Mouse (Mus musculus): ENCODE data around the gene Prkn.

Prkn gene

DNA sequence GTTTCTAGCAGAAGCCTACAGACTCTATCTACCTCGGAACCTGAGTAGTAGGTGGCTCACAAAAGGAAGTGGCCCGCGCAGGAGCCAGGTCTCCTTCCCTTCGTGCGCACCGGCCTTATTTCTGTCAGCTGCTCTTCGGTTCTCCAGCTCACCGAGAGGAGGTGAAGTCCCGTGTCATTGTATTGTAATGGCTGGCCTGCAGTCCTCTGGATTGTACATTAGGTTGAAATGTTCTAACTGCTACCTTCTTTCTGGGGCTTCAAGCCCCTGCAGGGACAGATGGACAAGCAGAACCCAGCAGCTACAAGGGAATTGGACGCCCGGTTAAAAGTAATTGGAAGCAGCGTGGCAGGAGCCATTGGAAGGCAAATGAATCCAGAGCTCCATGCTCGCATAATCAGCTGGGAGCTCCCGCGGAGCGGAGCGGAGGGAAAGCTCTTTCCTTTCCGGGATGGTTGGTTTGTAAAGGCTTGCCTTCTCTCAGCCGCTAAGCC is 1072.7 kb downstream of the Prkn start:
- no peak for DNase-seq (ENCODE audit: low spot score in 2 of 2)

DNA sequence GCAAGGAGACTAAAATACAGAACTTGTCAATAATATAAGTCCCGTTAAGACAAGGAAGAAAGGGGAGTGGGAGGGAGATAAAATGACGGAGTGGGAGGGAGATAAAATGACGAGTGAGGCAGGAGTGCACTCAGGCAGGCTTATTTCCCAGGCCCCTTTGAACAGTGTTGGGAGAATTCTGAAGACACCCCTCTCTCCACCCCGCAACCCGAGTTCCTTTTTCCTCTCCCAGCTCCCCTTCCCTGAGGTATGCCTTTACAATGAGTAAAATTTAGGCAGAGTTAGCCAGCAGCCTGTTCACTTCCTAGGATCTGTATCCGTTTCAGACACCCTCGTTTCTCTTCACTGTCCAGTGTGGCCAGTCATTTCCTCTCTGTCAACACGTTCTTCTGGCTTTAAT is 1073.4 kb downstream of the Prkn start:
- no peak for DNase-seq (ENCODE audit: low spot score in 2 of 2)

DNA sequence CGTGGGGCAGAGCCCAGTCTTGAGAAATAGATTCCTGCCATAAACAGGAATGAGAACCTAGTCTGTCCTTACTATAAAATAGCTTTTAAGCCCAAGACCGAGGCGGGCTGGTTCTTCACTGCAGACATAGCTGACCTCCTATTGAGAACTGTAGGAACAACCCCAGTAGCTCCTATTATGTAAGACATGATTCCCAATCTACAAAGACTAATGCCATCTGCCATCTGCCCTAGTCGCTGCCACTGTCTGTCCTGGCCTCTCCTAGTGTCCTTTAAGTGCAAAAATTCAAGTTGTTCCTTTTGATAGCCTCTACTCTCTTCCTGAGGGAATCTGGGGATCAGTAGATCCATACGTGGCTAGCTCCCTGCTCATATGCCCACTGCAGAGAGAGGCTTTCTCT is 1074.3 kb downstream of the Prkn start:
- DNase-seq (ENCODE audit: low spot score in 2 of 2) = no peak

DNA sequence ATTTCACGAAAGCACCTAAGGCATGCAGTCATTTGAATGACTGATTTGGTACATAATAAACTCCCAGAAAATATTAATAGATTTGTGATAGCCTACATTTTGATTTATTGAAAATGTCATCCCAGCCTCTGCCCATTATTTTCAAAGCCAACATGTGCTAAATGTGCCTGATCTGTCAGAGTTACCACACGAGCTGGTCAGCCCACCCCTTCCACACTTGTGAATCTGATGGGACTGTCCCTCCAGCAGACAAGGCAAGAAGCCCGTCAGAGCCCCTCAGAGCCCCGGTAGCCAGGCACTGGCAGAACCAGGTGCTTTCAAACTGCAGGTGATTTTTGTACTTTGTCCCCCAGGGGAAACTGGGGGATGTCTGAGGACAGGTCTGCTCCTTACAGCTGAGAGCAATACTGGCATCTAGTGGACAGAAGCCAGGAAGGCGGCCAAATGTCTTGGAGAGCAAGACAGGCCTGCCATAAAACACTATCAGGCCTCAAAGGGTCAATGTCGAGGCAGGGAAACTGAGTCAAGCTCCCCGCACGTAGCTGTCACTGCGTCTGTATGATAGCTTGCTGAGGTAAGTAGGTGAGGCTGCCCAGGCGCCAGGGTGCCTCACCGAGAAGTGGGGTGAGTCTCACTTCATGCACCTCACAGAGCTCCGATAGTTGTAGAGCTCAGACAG is 1078.1 kb downstream of the Prkn start:
- DNase-seq (ENCODE audit: low spot score in 2 of 2) = no peak

DNA sequence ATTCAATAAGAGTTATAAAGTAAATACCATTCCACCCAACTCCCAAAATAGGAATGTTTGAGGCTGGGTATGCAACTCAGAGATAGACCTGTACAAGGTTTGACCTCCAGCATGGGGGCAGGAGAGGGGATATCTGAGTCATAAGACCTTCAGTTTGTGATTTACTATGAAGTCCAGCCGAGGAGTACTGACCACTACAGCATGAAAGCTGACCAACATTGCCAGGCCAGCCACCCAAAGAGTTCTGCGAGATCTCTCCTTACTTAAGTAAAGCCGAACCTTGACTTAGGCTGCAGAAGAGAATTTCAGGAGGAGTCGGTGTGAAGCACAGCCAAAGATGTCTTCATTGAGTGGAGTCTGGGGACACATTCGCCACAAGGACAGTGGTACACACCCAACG is 1079.4 kb downstream of the Prkn start:
- DNase-seq (ENCODE audit: low spot score in 2 of 2) = no peak

DNA sequence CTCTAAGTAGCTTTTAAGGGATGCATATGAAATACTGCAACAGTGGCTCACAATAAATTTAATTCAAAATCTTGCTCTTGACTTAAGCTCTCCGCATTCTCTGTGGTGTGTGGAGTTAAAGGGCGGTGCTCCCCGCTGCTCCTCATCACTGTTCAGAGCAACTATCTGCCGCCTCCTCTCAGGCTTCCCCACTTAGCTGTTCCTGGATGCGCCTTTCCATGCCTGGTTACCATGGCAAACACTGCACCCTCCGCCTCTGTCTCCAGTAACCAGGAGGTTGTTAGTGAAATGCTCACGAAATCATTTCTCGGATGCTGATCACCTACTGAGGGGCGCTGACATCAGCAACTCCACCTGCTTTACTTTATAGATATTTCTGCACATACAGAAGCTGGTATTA is 1080.8 kb downstream of the Prkn start:
- DNase-seq (ENCODE audit: low spot score in 2 of 2) = no peak

DNA sequence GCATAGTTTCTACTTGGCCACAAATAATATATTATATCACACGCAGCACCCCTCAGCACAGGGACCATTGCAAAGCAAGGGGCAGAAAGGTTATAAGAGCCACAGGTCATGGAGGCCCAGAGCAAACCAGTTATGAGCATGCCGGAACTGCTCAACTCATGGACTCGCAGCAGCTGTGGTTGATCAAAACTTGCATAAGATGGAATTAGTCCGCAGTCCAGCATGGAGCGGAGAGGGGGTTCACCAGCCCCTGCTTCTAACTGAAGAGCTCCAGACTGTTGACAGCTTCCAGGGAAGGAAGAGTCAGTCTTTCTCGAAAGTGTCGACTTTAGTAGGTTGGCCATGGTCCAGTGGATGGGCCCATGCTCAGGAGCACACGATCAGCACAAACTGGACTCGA is 1083.8 kb downstream of the Prkn start:
- DNase-seq (ENCODE audit: low spot score in 2 of 2) = no peak

DNA sequence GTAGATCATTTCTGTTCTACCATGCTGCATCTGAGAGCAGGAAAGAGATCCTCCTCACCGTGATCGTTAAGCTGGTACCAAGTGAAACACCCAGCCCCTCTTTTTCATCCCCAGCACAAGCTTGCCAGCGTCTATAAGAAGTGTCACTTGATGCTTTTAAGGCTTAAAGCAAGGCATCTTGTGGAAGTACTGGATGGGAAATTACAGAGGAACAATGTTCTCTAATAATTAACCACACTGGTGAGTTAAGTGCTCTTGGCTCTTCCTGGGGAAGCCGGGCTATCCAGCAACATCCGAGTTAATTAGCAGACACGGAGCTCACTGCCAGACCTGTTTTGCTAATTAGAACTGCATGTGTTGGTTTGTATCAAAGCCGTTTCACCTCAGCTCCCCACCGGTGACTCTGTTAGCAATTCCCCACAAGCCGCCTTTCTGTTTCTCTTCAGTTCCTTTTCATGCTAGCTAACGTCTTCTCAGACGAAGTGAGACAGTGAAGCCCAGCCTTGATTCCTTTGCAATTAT is 1086.7 kb downstream of the Prkn start:
- DNase-seq (ENCODE audit: low spot score in 2 of 2) = no peak

DNA sequence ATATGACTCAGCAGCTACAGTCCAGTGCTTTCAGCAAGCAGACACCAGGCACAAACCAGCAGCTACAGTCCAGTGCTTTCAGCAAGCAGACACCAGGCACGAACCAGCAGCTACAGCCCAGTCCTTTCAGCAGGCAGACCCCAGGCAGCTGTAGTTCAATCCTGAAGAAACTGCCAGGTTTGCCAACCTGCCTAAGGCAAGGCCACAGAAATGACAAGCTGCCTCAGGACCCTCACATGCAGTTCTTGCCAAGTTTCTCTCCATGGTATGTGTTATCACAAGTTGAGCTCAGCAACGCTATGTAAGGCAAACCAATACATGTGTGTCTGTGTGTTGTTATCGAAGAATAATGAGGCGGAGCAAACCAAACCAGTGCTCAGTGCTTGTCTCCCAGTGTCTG is 1091.5 kb downstream of the Prkn start:
- no peak for DNase-seq (ENCODE audit: low spot score in 2 of 2)

DNA sequence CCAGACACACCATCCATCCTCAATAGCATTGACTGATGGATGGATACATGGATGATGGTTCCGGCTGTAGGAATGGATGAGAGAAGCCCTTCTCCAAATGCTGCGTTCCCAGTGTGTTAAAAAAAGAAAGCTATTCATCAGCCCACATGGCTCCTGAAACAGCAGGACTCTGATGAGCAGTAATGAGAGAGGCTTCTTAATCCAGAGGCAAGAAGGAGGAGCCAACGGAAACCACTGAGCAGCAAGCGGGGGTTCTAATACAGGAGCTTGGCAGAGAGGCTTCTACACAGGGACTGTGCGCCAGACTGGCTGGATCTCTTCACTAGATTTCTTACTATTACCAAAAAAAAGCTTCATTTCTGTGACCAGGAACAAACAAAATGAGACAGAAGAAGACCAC is 1093.6 kb downstream of the Prkn start:
- no peak for DNase-seq (ENCODE audit: low spot score in 2 of 2)

DNA sequence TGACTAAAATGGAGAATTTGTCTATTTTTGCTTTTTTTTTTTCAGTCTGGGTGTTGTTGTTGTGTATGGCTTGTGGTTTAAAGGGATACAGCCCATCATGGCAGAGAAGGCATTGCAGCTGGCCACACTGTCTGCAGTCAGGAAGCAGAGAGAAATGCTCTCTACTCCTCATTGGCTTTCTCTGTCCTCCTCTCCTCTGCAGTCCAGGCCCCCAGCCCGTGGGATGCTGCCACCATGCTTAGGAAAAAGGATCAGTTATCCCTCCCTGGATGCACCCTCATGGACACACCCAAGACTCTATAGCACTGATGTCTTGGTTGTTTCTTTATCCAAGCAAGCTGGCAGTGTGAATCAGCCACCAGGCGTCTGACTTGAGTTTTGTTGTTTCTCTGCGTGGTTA is 1107.3 kb downstream of the Prkn start:
- DNase-seq (ENCODE audit: low spot score in 2 of 2) = no peak

DNA sequence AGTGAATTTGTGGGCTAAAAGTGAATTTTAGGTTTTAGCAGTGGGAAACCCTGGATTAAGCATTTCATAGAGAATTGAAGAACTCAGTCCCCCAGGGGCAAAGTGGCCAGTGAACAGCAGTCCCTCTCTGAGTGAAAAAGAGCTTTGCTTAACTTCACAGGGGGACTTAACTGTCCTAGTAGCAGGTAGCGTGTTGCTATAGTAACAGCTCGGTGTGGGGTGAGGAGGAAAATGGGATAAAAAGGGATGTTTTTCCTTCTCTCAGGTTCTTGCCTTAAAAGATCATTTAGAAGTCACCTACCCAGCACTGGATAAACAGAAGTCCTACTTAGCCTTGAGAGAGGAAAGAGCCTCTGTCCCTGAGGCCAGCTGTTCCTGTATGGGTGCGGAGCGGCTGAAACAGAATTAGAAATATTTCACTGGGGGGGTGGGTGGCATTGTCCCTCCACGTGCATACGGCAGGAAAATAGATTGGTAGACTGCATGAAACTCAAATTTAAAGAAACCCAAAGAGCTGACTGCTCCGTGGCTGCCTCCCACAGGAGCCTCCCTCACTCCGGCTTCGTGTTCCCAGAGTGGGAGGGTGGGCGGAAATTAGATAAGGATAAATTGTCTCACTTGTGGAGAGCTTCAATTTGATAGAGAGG is 1109.5 kb downstream of the Prkn start:
- no peak for DNase-seq (ENCODE audit: low spot score in 2 of 2)

DNA sequence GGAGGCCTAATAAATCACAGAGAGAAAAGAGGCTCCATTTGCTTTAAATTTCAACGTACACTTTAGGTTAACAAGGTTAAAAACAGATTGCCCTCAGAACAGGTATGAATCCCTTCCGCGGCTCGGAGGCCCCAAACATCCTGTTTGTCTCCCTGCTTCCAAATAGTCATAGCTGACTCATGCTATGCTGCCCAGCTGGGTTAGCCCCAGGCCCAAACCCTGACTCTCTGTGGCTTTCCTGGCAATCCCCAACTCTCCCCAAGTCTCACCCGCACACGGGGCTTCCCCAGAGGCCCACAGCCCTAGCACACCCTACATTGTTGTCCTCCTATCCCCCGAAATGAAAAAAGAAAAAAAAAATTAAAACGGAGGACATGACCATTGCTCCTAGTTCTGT is 1110.0 kb downstream of the Prkn start:
- DNase-seq (ENCODE audit: low spot score in 2 of 2) = no peak

DNA sequence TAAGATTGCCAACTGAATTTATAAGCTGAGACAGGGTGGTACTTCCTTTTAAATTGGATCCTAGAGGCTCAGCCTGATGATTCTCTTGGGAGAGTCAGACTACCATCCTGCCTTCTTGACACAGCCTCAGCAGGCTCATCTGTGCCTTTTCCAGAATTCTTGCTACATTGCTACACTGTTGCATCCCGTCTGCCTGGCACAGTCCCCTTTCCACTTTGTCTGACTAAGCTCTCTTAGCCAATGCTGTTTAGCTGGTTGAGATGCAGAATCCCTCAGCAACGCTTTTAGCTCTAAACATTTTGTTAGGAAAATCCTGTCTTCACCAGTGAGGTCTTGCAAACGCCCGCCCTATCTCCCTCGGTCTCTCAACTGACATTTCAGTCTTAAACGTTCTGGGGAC is 1115.1 kb downstream of the Prkn start:
- no peak for DNase-seq (ENCODE audit: low spot score in 2 of 2)

DNA sequence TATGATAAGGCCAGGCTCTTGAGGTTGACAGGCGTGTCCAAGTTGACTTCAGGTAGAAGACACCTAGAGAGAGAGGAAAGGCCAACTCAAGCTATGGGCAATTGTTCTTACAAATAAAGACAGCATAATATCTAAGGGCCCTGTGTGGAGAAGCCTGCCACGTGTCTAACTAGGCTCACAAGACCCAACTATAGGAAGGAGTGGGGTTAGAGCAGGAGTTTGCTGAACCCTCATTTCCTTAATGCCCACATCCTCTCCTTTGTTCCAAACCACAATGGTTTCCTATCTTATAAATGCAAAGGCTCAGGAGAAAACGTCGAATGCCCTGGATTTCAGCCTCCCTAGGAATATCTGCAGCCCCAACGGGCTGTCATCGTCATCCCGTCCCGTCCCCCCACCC is 1120.3 kb downstream of the Prkn start:
- no peak for DNase-seq (ENCODE audit: low spot score in 2 of 2)

DNA sequence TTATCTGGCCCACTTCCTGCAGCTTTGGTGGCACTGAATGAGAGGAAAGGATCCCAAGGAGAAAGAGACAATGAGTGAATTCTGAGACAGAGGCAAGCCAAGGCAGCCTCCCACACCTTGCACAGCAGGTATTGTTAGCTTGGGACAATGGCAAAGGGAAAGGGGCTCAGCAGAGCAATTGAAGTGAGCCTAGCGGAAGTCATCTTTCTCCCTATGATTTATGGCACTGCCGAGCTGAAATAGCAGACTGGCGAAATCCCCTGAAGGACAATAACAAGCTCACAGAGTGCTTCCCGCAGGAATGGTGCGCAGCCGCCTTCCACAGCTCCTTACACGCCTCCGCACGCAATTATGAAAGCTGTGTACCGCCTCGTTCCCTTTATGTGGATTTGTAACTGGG is 1122.6 kb downstream of the Prkn start:
- no peak for DNase-seq (ENCODE audit: low spot score in 2 of 2)

DNA sequence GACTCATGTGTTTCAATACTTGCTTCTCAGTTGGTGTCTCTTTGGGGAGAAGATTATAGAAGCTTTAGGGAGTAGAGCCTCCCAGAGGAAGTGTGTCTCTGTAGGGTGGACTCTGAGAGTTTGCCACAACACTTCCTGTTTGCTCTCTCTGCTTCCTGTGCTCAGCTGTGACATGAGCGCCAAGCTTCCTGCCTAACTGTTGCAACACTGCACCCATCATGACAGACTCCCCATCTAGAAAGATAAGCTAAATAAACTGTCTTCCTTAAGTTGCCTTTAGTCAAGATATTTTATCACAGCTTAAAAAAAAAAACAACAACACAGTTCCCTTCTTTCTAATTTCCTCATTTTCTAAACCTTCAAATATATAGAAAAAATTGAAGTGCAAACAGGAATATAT is 1130.0 kb downstream of the Prkn start:
- no peak for DNase-seq (ENCODE audit: low spot score in 2 of 2)

DNA sequence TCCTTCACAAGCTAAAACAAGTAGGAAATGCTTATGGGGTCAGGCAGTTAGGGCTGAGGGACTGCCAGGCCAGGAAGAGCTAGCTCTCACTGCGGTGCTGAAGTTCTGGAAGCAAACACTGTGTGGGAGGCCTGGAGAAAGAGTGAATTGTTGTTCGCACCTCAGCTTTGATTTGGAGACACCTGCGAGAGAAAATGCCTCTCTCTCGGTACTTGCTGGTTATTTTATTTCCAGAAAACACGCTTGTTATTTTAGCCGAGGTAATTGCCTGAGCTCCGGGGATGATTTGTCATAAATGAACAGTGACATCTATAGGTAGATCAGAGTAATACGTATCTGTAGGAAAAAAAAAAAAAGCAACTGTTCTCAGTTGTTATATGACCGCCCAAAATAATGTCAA is 1132.4 kb downstream of the Prkn start:
- DNase-seq (ENCODE audit: low spot score in 2 of 2) = no peak

DNA sequence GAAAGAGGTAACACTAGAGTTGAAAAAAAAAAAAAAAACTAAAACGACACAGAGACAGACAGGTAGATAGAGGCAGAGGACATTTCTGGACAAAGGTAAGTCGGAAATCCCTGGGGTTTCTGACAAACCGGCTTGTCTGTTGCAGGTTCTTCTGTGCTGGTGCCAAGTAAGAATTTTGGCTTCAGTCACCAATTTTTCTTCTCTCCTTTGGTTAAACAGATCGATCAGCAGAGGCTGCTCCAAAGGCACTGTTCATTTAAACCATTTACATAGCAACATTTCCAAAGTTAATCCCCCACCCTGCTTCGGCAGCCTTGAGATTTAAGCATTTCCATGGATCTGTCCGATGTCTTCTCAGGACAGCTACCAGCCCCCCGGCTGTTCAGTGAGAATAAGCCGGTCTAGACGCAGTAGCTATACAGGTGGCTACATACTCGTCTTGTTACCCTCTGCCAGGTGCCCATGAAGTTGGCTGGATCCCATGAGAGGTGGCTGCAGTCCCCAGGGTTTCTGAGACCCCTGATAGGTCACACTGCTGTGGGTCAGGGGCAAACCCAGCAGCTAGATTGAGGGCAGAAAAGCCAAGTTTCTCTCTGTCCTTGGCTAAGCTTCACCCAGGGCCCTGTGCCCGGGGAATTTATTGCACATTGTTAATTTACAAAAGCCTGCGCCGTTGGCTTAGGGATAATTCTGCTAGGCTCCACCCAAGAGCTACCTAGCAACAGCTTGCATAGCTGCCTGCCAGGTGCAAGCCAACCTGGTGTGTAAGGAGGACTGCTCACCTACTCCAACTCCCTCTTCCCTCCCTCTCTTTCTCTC is 1133.0 kb downstream of the Prkn start:
- no peak for DNase-seq (ENCODE audit: low spot score in 2 of 2)

DNA sequence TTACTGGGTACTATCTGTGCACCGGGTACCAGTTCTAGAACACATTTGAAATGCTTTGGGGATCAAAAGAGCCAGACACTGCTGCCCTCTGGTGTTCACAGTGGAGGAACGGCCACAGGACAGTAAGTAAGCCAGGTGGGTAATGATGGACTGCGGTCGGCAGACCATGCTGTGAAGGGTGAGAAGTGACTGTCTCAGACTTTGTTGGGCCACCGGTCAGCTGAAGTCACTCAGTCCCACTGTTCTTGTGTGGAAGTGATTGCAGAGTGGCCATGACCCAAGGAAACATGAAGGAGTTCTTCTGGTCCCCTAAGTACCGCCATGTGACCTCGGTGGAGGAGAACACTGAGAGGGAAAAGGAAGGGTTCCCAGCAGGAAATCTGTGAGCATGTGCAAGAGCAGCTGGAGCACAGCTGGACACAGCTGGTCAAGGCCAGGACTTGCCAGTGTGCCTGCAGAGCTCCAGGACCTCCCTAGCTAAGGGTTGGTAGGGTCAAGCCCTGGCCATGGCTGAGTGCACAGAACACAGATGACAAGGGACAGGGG is 1135.0 kb downstream of the Prkn start:
- no peak for DNase-seq (ENCODE audit: low spot score in 2 of 2)

DNA sequence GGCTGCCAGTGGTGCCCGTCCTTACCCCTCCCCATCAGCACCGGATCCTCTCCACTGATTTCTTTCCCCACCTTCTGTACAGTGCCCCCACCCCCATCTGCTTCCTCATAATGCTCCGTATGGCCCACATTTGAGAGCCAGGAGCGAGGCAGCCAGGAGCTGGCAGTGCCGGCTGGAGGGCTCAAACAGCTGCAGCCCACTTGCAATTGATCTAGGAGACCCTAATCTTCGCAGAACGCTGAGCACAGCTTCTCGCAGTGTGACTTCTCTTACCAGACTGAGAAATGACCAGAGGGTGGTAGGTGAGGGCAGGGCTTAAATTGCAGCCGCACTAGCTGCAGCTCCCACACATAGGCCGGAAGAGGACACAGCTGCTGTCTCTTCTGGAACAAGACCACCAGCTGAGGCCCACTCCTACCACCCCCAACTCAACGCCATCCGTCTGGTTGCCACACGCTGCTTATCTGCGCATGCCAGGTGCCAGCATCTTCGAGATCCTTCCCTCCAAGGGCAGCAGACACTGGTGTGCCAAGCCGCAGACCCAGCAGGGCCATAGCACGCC is 1138.2 kb downstream of the Prkn start:
- no peak for DNase-seq (ENCODE audit: low spot score in 2 of 2)

DNA sequence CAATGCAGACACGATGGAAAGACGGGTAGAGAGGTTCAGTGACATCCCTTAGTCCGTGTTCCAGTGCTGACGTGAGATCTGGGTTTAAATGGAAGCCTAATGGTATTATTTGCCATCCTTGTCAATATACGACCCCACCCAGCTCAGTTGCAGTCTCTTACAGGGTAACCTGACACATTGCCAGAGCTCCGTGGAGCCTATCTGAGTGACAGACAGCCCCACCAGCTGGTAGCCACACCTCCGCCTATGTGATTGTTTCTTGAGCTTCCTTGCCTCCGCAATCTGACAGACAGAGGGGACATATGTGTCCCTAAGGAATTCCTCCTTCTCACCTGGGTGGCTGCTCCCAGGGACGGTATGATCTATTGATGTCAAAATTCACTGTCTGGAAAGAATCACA is 1141.5 kb downstream of the Prkn start:
- no peak for DNase-seq (ENCODE audit: low spot score in 2 of 2)
